Mouse (Mus musculus) hindbrain, postnatal 0 days (tissue): ENCODE data around the gene Clcf1. TPM values are rescaled to one million over a fixed set of nuclear protein-coding genes. Genes with fewer than 3 reads are reported as not detected.

Experiments
- ATAC-seq: fragments of 200-750 bp; cut with Nextera tagmentation; 2 replicates; pipeline ENCODE4 v1.8.0; 2017; ENCODE audit warnings: mild to moderate bottlenecking, moderate TSS enrichment, moderate library complexity
- DNase-seq: peaks from one replicate; pipeline ENCODE4 v3.0.0-alpha.2; 2015; ENCODE audit warnings: low spot score
- H3K27ac ChIP-seq: fragments of 300-500 bp; sonication (generic); 2 replicates; pipeline ENCODE4 v1.5.1; 2014; ENCODE audit warnings: mild to moderate bottlenecking
- H3K27me3 ChIP-seq: fragments of 300-500 bp; sonication (generic); 2 replicates; pipeline ENCODE4 v1.6.1; 2014; ENCODE audit warnings: low read length, mixed read lengths; ENCODE audit not compliant: insufficient read depth
- H3K36me3 ChIP-seq: fragments of 300-500 bp; sonication (generic); 2 replicates; pipeline ENCODE4 v1.6.1; 2014; ENCODE audit warnings: low read length, mixed read lengths; ENCODE audit not compliant: insufficient read depth
- H3K4me1 ChIP-seq: fragments of 300-500 bp; sonication (generic); 2 replicates; pipeline ENCODE4 v1.6.1; 2014; ENCODE audit warnings: antibody characterized with exemption, low read length, mixed read lengths; ENCODE audit not compliant: insufficient read depth
- H3K4me2 ChIP-seq: fragments of 300-500 bp; sonication (generic); 2 replicates; pipeline ENCODE4 v1.6.1; 2014; ENCODE audit warnings: low read depth, mild to moderate bottlenecking, low read length, moderate library complexity, mixed read lengths
- H3K4me3 ChIP-seq: fragments of 300-500 bp; sonication (generic); 2 replicates; pipeline ENCODE4 v1.5.1; 2014; ENCODE audit warnings: low read length
- H3K9ac ChIP-seq: fragments of 300-500 bp; sonication (generic); replicated peaks from 2 replicates; pipeline ENCODE4 v1.6.1; 2014; ENCODE audit warnings: mild to moderate bottlenecking, low read length, moderate library complexity, mixed read lengths
- H3K9me3 ChIP-seq: fragments of 300-500 bp; sonication (generic); 2 replicates; pipeline ENCODE4 v1.6.1; 2016; ENCODE audit warnings: low read length, mixed read lengths
- CTCF ChIP-seq: IDR thresholded peaks from 2 replicates; pipeline ENCODE4 v1.5.1; 2016; ENCODE audit warnings: antibody characterized with exemption, control low read depth, low read depth
- WGBS: fragments of 180-500 bp; shearing (Covaris S2); extraction: QIAGEN DNeasy Blood & Tissue Kit; methylation state at CpG from one replicate; pipeline ENCODE4 v1.1.7; 2014; 5-methylcytosine and 5-hydroxymethylcytosine counted together
- polyA plus RNA-seq: library from polyadenylated mRNA; unstranded; fragments of >200 nt; fragmentation: Nextera tagmentation; extraction: Ambion mirVana; gene quantifications from 2 replicates; pipeline ENCODE4 v1.2.1, GENCODE M21; 2015
- total RNA-seq: library from RNA; depleted of rRNA; stranded (reverse); fragments of >200 nt; gene quantifications from 2 replicates; pipeline ENCODE4 v1.2.3, GENCODE M21; 2014

Gene Clcf1
- total and polyA plus RNA-seq, 2 experiments from 2014 or later, result 0.42 to 0.83 TPM

- no peak overlapping the region for H3K4me3 ChIP-seq
- DNase-seq (peak; percentile 77), ATAC-seq (peak; percentile 62; the same call in 1 of the 2 replicates)
- H3K36me3 ChIP-seq, result no peaks in the 10 kb centered on the region
- no peaks in the 10 kb centered on the region for H3K9me3 ChIP-seq
- peak; percentile 96 for TF ChIP-seq CTCF
- no peak overlapping the region for H3K9ac ChIP-seq
- no peak overlapping the region for H3K4me2 ChIP-seq
- no peak overlapping the region for H3K27ac ChIP-seq
- peaks cover 5% of the 10 kb centered on the region; the same call in 1 of the 2 replicates for H3K4me1 ChIP-seq
- H3K27me3 ChIP-seq, result 0 out of 2 replicates have a peak, but pooled peaks cover 3% of the 10 kb centered on the region
- WGBS, result 4% methylated on average over 2 of the region's 2 CpGs
Observed at GRCm38 (mm10) chr19:4206971-4207370, 7.1 kb upstream of the Clcf1 start.

- H3K36me3 ChIP-seq, result no peaks in the 10 kb centered on the region
- no peak overlapping the region for H3K4me2 ChIP-seq
- WGBS, result 75% methylated on average over 5 of the region's 5 CpGs
- DNase-seq (no peak), ATAC-seq (no peak)
- peaks cover 5% of the 10 kb centered on the region; the same call in 1 of the 2 replicates for H3K27me3 ChIP-seq
- H3K4me1 ChIP-seq, result no peaks in the 10 kb centered on the region
- no peak overlapping the region for H3K4me3 ChIP-seq
- H3K9me3 ChIP-seq, result no peaks in the 10 kb centered on the region
- H3K9ac ChIP-seq, result no peak overlapping the region
- no peak for TF ChIP-seq CTCF
- no peak overlapping the region for H3K27ac ChIP-seq
Observed at GRCm38 (mm10) chr19:4208563-4208962, 5.5 kb upstream of the Clcf1 start.

GRCm38 (mm10) chr19:4211891-4212588 lies 2.0 kb upstream of the Clcf1 start:
- no peak overlapping the region for H3K4me2 ChIP-seq
- H3K27ac ChIP-seq, result no peak overlapping the region
- TF ChIP-seq CTCF, result no peak
- H3K27me3 ChIP-seq, result peaks cover 12% of the 10 kb centered on the region
- no peak for ATAC-seq
- H3K4me1 ChIP-seq, result peaks cover 16% of the 10 kb centered on the region; the same call in 1 of the 2 replicates
- WGBS, result 35% methylated on average over 4 of the region's 4 CpGs
- no peaks in the 10 kb centered on the region for H3K9me3 ChIP-seq
- no peaks in the 10 kb centered on the region for H3K36me3 ChIP-seq
- no peak overlapping the region for H3K4me3 ChIP-seq
- no peak for DNase-seq
- H3K9ac ChIP-seq, result no peak overlapping the region

- no peaks in the 10 kb centered on the region for H3K36me3 ChIP-seq
- no peak overlapping the region for H3K27ac ChIP-seq
- 0 out of 2 replicates have a peak, but pooled peaks have one; percentile 22 for ATAC-seq
- H3K4me2 ChIP-seq, result peak overlapping the region; percentile 87; the same call in 1 of the 2 replicates
- WGBS, result 8% methylated on average over 9 of the region's 9 CpGs
- H3K27me3 ChIP-seq, result peaks cover 12% of the 10 kb centered on the region
- TF ChIP-seq CTCF, result no peak
- no peak overlapping the region for H3K9ac ChIP-seq
- no peaks in the 10 kb centered on the region for H3K9me3 ChIP-seq
- peak overlapping the region; percentile 52; the same call in 1 of the 2 replicates for H3K4me3 ChIP-seq
- peaks cover 16% of the 10 kb centered on the region; the same call in 1 of the 2 replicates for H3K4me1 ChIP-seq
- DNase-seq, result no peak
Observed at GRCm38 (mm10) chr19:4213524-4213974, 489 bp upstream of the Clcf1 start.

- peak overlapping the region; percentile 61 for H3K9ac ChIP-seq
- H3K36me3 ChIP-seq, result no peaks in the 10 kb centered on the region
- no peak for TF ChIP-seq CTCF
- peak overlapping the region; percentile 87 for H3K4me2 ChIP-seq
- H3K4me1 ChIP-seq, result peaks cover 17% of the 10 kb centered on the region; the same call in 1 of the 2 replicates
- DNase-seq (no peak), ATAC-seq (peak; percentile 28)
- no peak overlapping the region; the same call in 1 of the 2 replicates for H3K27ac ChIP-seq
- peak overlapping the region; percentile 52 for H3K4me3 ChIP-seq
- no peaks in the 10 kb centered on the region for H3K9me3 ChIP-seq
- peaks cover 12% of the 10 kb centered on the region for H3K27me3 ChIP-seq
- WGBS, result under 1% methylated on average over 61 of the region's 81 CpGs
Observed at GRCm38 (mm10) chr19:4214771-4215450, 873 bp downstream of the Clcf1 start.

- 6% methylated on average over 19 of the region's 21 CpGs for WGBS
- peak overlapping the region; percentile 87 for H3K4me2 ChIP-seq
- peak overlapping the region; percentile 52 for H3K4me3 ChIP-seq
- ATAC-seq (no peak), DNase-seq (no peak)
- no peaks in the 10 kb centered on the region for H3K36me3 ChIP-seq
- H3K4me1 ChIP-seq, result peaks cover 22% of the 10 kb centered on the region; the same call in 1 of the 2 replicates
- no peak overlapping the region; the same call in 1 of the 2 replicates for H3K27ac ChIP-seq
- H3K27me3 ChIP-seq, result peaks cover 12% of the 10 kb centered on the region
- TF ChIP-seq CTCF, result no peak
- H3K9ac ChIP-seq, result peak overlapping the region; percentile 61; the same call in 1 of the 2 replicates
- H3K9me3 ChIP-seq, result no peaks in the 10 kb centered on the region
Observed at GRCm38 (mm10) chr19:4215451-4215840, 1.4 kb downstream of the Clcf1 start.
